Mouse (Mus musculus) liver, adult 2 months (tissue): Measurements from ENCODE around the gene Sox14. TPM values are rescaled to one million over a fixed set of nuclear protein-coding genes. Genes with fewer than 3 reads are reported as not detected.

ENCODE experiments used
- DNase-seq: peaks from one replicate; pipeline ENCODE4 v3.0.0-alpha.2; 2011; ENCODE audit warnings: low read depth, low spot score; ENCODE audit errors: extremely low read depth
- H3K27ac ChIP-seq: fragments of 200-500 bp; replicated peaks from 2 replicates; pipeline ENCODE4 v1.5.1; 2012; ENCODE audit warnings: low read depth, mild to moderate bottlenecking, control low read depth, inconsistent platforms, low read length; ENCODE audit not compliant: insufficient read depth
- H3K27me3 ChIP-seq: fragments of 200-500 bp; 2 replicates; pipeline ENCODE4 v1.6.1; 2012; ENCODE audit warnings: mild to moderate bottlenecking, moderate library complexity, low read length, inconsistent platforms; ENCODE audit not compliant: control insufficient read depth, insufficient read depth
- H3K36me3 ChIP-seq: fragments of 200-500 bp; 2 replicates; pipeline ENCODE4 v1.6.1; 2012; ENCODE audit warnings: low read length, inconsistent platforms; ENCODE audit not compliant: control insufficient read depth, insufficient read depth
- H3K4me1 ChIP-seq: fragments of 200-500 bp; 2 replicates; pipeline ENCODE4 v1.6.1; 2011; ENCODE audit warnings: low read length; ENCODE audit not compliant: control insufficient read depth, insufficient read depth
- H3K4me3 ChIP-seq: fragments of 200-500 bp; 2 replicates; pipeline ENCODE4 v1.5.1; 2011; ENCODE audit warnings: low read depth, mild to moderate bottlenecking, control low read depth, low read length, moderate library complexity; ENCODE audit not compliant: insufficient read depth
- H3K79me2 ChIP-seq: fragments of 200-500 bp; 2 replicates; pipeline ENCODE4 v1.6.1; 2012; ENCODE audit warnings: inconsistent platforms, mild to moderate bottlenecking, low read length, moderate library complexity; ENCODE audit not compliant: control insufficient read depth, insufficient read depth
- H3K9ac ChIP-seq: fragments of 200-500 bp; 2 replicates; pipeline ENCODE4 v1.6.1; 2012; ENCODE audit warnings: low read depth, mild to moderate bottlenecking, control low read depth, inconsistent platforms, low read length
- CTCF ChIP-seq: fragments of 200-500 bp; IDR thresholded peaks from 2 replicates; pipeline ENCODE4 v1.5.1; 2011; ENCODE audit warnings: low read depth, low read length, control low read depth
- POLR2A ChIP-seq: fragments of 200-500 bp; IDR thresholded peaks from 2 replicates; pipeline ENCODE4 v1.6.1; 2011; ENCODE audit warnings: low read length, control low read depth; ENCODE audit not compliant: insufficient read depth; ENCODE audit errors: extremely low read depth
- WGBS: fragments of 180-500 bp; shearing (Covaris S2); methylation state at CpG from one replicate; pipeline ENCODE4 v1.1.7; 2018; 5-methylcytosine and 5-hydroxymethylcytosine counted together
- polyA plus RNA-seq: library from polyadenylated mRNA; depleted of rRNA; stranded (reverse); fragments of >200 nt; gene quantifications from 2 replicates; pipeline ENCODE4 v1.2.3, GENCODE M21; 2012; rRNA removed
- total RNA-seq: library from RNA; depleted of rRNA; stranded (reverse); fragments of >200 nt; gene quantifications from 2 replicates; pipeline ENCODE4 v1.2.3, GENCODE M21; 2014; rRNA removed

The Sox14 gene
- total RNA-seq: not detected in 2 replicates
- not detected in 2 replicates for polyA plus RNA-seq

- H3K4me1 ChIP-seq: no peaks in the 10 kb centered on the region
- H3K4me3 ChIP-seq: no peak within 1 kb of the TSS
- no peaks in the 10 kb centered on the region for H3K79me2 ChIP-seq
- peaks cover 19% of the 10 kb centered on the region for H3K27me3 ChIP-seq
- H3K27ac ChIP-seq: no peak within 1 kb of the TSS
- 1% methylated on average over 47 of the region's 47 CpGs for WGBS
- DNase-seq: no peak
- no peak within 1 kb of the TSS for H3K9ac ChIP-seq
- H3K36me3 ChIP-seq: no peaks in the 10 kb centered on the region
- no peak for TF ChIP-seq POLR2A
- TF ChIP-seq CTCF: no peak
These were observed at the start of gene Sox14 for GRCm38 (mm10) chr9:99875618-99876372. Gene Sox14 (minus strand): TSS chr9:99876170.

- Histone ChIP-seq H3K4me1 (no peaks in the 10 kb centered on the region), H3K9ac (no peak overlapping the region), H3K27me3 (peaks cover 10% of the 10 kb centered on the region), H3K36me3 (no peaks in the 10 kb centered on the region), H3K79me2 (no peaks in the 10 kb centered on the region), H3K27ac (no peak overlapping the region), H3K4me3 (no peak overlapping the region)
- no peak for DNase-seq
- TF ChIP-seq CTCF: no peak
- no peak for TF ChIP-seq POLR2A
- WGBS: 4% methylated on average over 14 of the region's 14 CpGs
These were observed 3.3 kb upstream of the Sox14 start for GRCm38 (mm10) chr9:99879311-99879710.

GRCm38 (mm10) chr9:99878588-99878987, 2.6 kb upstream of the Sox14 start:
- H3K4me3 ChIP-seq: no peak overlapping the region
- H3K36me3 ChIP-seq: no peaks in the 10 kb centered on the region
- H3K9ac ChIP-seq: no peak overlapping the region
- DNase-seq: no peak
- H3K27me3 ChIP-seq: peaks cover 10% of the 10 kb centered on the region
- H3K27ac ChIP-seq: no peak overlapping the region
- TF ChIP-seq CTCF: no peak
- no peak for TF ChIP-seq POLR2A
- no peaks in the 10 kb centered on the region for H3K4me1 ChIP-seq
- 11% methylated on average over 5 of the region's 5 CpGs for WGBS
- no peaks in the 10 kb centered on the region for H3K79me2 ChIP-seq

GRCm38 (mm10) chr9:99877056-99877546, 1.1 kb upstream of the Sox14 start:
- Histone ChIP-seq H3K4me3 (no peak overlapping the region), H3K27me3 (peaks cover 13% of the 10 kb centered on the region), H3K36me3 (no peaks in the 10 kb centered on the region), H3K4me1 (no peaks in the 10 kb centered on the region), H3K79me2 (no peaks in the 10 kb centered on the region), H3K9ac (no peak overlapping the region), H3K27ac (no peak overlapping the region)
- 9% methylated on average over 22 of the region's 22 CpGs for WGBS
- DNase-seq: no peak
- no peak for TF ChIP-seq POLR2A
- no peak for TF ChIP-seq CTCF

- peaks cover 13% of the 10 kb centered on the region for H3K27me3 ChIP-seq
- no peak overlapping the region for H3K4me3 ChIP-seq
- no peak overlapping the region for H3K27ac ChIP-seq
- WGBS: 2% methylated on average over 25 of the region's 25 CpGs
- H3K4me1 ChIP-seq: no peaks in the 10 kb centered on the region
- H3K9ac ChIP-seq: no peak overlapping the region
- no peaks in the 10 kb centered on the region for H3K36me3 ChIP-seq
- no peak for TF ChIP-seq POLR2A
- TF ChIP-seq CTCF: no peak
- no peaks in the 10 kb centered on the region for H3K79me2 ChIP-seq
- no peak for DNase-seq
These were observed 544 bp upstream of the Sox14 start for GRCm38 (mm10) chr9:99876373-99877055.
